Mouse (Mus musculus) lung, postnatal 0 days (tissue): ENCODE data around the gene Prlr. TPM values are rescaled to one million over a fixed set of nuclear protein-coding genes. Genes with fewer than 3 reads are reported as not detected.

Source experiments
- ATAC-seq: fragments of 200-750 bp; cut with Nextera tagmentation; 2 replicates; pipeline ENCODE4 v1.8.0; 2017; ENCODE audit warnings: moderate library complexity
- DNase-seq: peaks from one replicate; pipeline ENCODE4 v3.0.0-alpha.2; 2016; ENCODE audit warnings: low spot score
- H3K27ac ChIP-seq: fragments of 300-500 bp; sonication (generic); 2 replicates; pipeline ENCODE4 v1.5.1; 2014; ENCODE audit warnings: antibody characterized with exemption, mild to moderate bottlenecking, low read length, mixed read lengths
- H3K27me3 ChIP-seq: fragments of 300-500 bp; sonication (generic); replicated peaks from 2 replicates; pipeline ENCODE4 v1.6.1; 2014; ENCODE audit warnings: low read length, mixed read lengths; ENCODE audit not compliant: insufficient read depth
- H3K36me3 ChIP-seq: fragments of 300-500 bp; sonication (generic); 2 replicates; pipeline ENCODE4 v1.6.1; 2014; ENCODE audit warnings: low read length, mixed read lengths; ENCODE audit not compliant: insufficient read depth
- H3K4me1 ChIP-seq: fragments of 300-500 bp; sonication (generic); 2 replicates; pipeline ENCODE4 v1.6.1; 2014; ENCODE audit warnings: antibody characterized with exemption, low read depth, low read length, mixed read lengths; ENCODE audit not compliant: insufficient read depth
- H3K4me2 ChIP-seq: fragments of 300-500 bp; sonication (generic); replicated peaks from 2 replicates; pipeline ENCODE4 v1.6.1; 2014; ENCODE audit warnings: low read depth, mild to moderate bottlenecking, low read length, moderate library complexity, mixed read lengths
- H3K4me3 ChIP-seq: fragments of 300-500 bp; sonication (generic); 2 replicates; pipeline ENCODE4 v1.5.1; 2014; ENCODE audit warnings: low read depth, low read length
- H3K9ac ChIP-seq: fragments of 300-500 bp; sonication (generic); replicated peaks from 2 replicates; pipeline ENCODE4 v1.6.1; 2014; ENCODE audit warnings: low read depth, mild to moderate bottlenecking
- H3K9me3 ChIP-seq: fragments of 300-500 bp; sonication (generic); 2 replicates; pipeline ENCODE4 v1.6.1; 2016; ENCODE audit warnings: low read length, mixed read lengths
- CTCF ChIP-seq: IDR thresholded peaks from 2 replicates; pipeline ENCODE4 v1.5.1; 2016; ENCODE audit warnings: antibody characterized with exemption, mild to moderate bottlenecking
- EP300 ChIP-seq: IDR thresholded peaks from 2 replicates; pipeline ENCODE4 v1.6.1; 2016; ENCODE audit warnings: antibody characterized with exemption, mild to moderate bottlenecking, control low read depth
- WGBS: fragments of 180-500 bp; shearing (Covaris S2); extraction: QIAGEN DNeasy Blood & Tissue Kit; methylation state at CpG from one replicate; pipeline ENCODE4 v1.1.7; 2014; 5-methylcytosine and 5-hydroxymethylcytosine counted together
- polyA plus RNA-seq: library from polyadenylated mRNA; unstranded; fragments of >200 nt; fragmentation: Nextera tagmentation; extraction: Ambion mirVana; gene quantifications from 2 replicates; pipeline ENCODE4 v1.2.1, GENCODE M21; 2015

Prlr gene
- polyA plus RNA-seq, 1 experiment from 2014 or later = 0.61 TPM

- Histone ChIP-seq H3K4me1 (no peaks in the 10 kb centered on the region), H3K4me2 (no peak within 1 kb of the TSS), H3K27me3 (no peaks in the 10 kb centered on the region), H3K36me3 (no peaks in the 10 kb centered on the region), H3K9me3 (no peaks in the 10 kb centered on the region), H3K4me3 (no peak within 1 kb of the TSS), H3K27ac (no peak within 1 kb of the TSS), H3K9ac (no peak within 1 kb of the TSS)
- ATAC-seq (no peak), DNase-seq (no peak)
- no peak for TF ChIP-seq EP300
- no peak for TF ChIP-seq CTCF
- WGBS = 84% methylated on average over 2 of the region's 2 CpGs
Observed at GRCm38 (mm10) chr15:10325080-10325479, 148.0 kb downstream of the Prlr start, which contains the start of gene Gm21973. Gene Gm21973 (plus strand): TSS chr15:10325380.

- TF ChIP-seq CTCF (no peak), EP300 (no peak)
- Histone ChIP-seq H3K4me3 (no peak overlapping the region), H3K9ac (no peak overlapping the region), H3K36me3 (no peaks in the 10 kb centered on the region), H3K27ac (no peak overlapping the region), H3K4me2 (no peak overlapping the region), H3K9me3 (no peaks in the 10 kb centered on the region), H3K4me1 (no peaks in the 10 kb centered on the region), H3K27me3 (no peaks in the 10 kb centered on the region)
- DNase-seq (no peak), ATAC-seq (no peak)
- WGBS = 70% methylated on average over 3 of the region's 3 CpGs
Observed at GRCm38 (mm10) chr15:10330626-10331025, 153.6 kb downstream of the Prlr start.

- H3K4me2 ChIP-seq = no peak overlapping the region
- 90% methylated on average over 1 of the region's 1 CpGs for WGBS
- H3K9ac ChIP-seq = no peak overlapping the region
- H3K4me3 ChIP-seq = no peak overlapping the region
- DNase-seq = no peak
- no peaks in the 10 kb centered on the region for H3K9me3 ChIP-seq
- H3K4me1 ChIP-seq = no peaks in the 10 kb centered on the region
- no peaks in the 10 kb centered on the region for H3K36me3 ChIP-seq
- no peak for TF ChIP-seq CTCF
- TF ChIP-seq EP300 = no peak
- no peak overlapping the region for H3K27ac ChIP-seq
- no peak for ATAC-seq
- H3K27me3 ChIP-seq = no peaks in the 10 kb centered on the region
Observed at GRCm38 (mm10) chr15:10332566-10332965, 155.5 kb downstream of the Prlr start.

- H3K4me1 ChIP-seq = no peaks in the 10 kb centered on the region
- ATAC-seq (peak; percentile 30; the same call in 1 of the 2 replicates), DNase-seq (peak; percentile 38)
- H3K27ac ChIP-seq = no peak overlapping the region
- no peaks in the 10 kb centered on the region for H3K9me3 ChIP-seq
- 51% methylated on average over 3 of the region's 3 CpGs for WGBS
- no peak overlapping the region for H3K4me2 ChIP-seq
- H3K36me3 ChIP-seq = no peaks in the 10 kb centered on the region
- no peaks in the 10 kb centered on the region for H3K27me3 ChIP-seq
- no peak overlapping the region for H3K9ac ChIP-seq
- H3K4me3 ChIP-seq = no peak overlapping the region
- TF ChIP-seq EP300 (no peak), CTCF (no peak)
Observed at GRCm38 (mm10) chr15:10338606-10339005, 161.6 kb downstream of the Prlr start.

- H3K9me3 ChIP-seq = no peaks in the 10 kb centered on the region
- WGBS = 61% methylated on average over 6 of the region's 6 CpGs
- no peaks in the 10 kb centered on the region for H3K36me3 ChIP-seq
- TF ChIP-seq EP300 (no peak), CTCF (no peak)
- no peak overlapping the region for H3K4me3 ChIP-seq
- H3K9ac ChIP-seq = no peak overlapping the region
- no peak overlapping the region for H3K27ac ChIP-seq
- no peaks in the 10 kb centered on the region for H3K27me3 ChIP-seq
- no peak for DNase-seq
- ATAC-seq = no peak
- H3K4me1 ChIP-seq = no peaks in the 10 kb centered on the region
- no peak overlapping the region for H3K4me2 ChIP-seq
Observed at GRCm38 (mm10) chr15:10347044-10347443, 170.0 kb downstream of the Prlr start.

GRCm38 (mm10) chr15:10358039-10358948, 181.3 kb downstream of the Prlr start, which contains the start of gene Agxt2:
Gene Agxt2 (plus strand): TSS chr15:10358532.
- no peak within 1 kb of the TSS for H3K4me2 ChIP-seq
- no peaks in the 10 kb centered on the region for H3K9me3 ChIP-seq
- H3K27me3 ChIP-seq = no peaks in the 10 kb centered on the region
- no peaks in the 10 kb centered on the region for H3K36me3 ChIP-seq
- H3K4me3 ChIP-seq = no peak within 1 kb of the TSS
- ATAC-seq (no peak), DNase-seq (no peak)
- 72% methylated on average over 9 of the region's 9 CpGs for WGBS
- H3K4me1 ChIP-seq = no peaks in the 10 kb centered on the region
- H3K9ac ChIP-seq = no peak within 1 kb of the TSS
- TF ChIP-seq EP300 = no peak
- H3K27ac ChIP-seq = no peak within 1 kb of the TSS
